Mouse (Mus musculus) hindbrain, postnatal 0 days (tissue): Measurements from ENCODE around the gene Chrng. TPM values are rescaled to one million over a fixed set of nuclear protein-coding genes. Genes with fewer than 3 reads are reported as not detected.

Experiments used
- ATAC-seq: fragments of 200-750 bp; cut with Nextera tagmentation; 2 replicates; pipeline ENCODE4 v1.8.0; 2017; ENCODE audit warnings: mild to moderate bottlenecking, moderate TSS enrichment, moderate library complexity
- DNase-seq: peaks from one replicate; pipeline ENCODE4 v3.0.0-alpha.2; 2015; ENCODE audit warnings: low spot score
- H3K27ac ChIP-seq: fragments of 300-500 bp; sonication (generic); 2 replicates; pipeline ENCODE4 v1.5.1; 2014; ENCODE audit warnings: mild to moderate bottlenecking
- H3K27me3 ChIP-seq: fragments of 300-500 bp; sonication (generic); 2 replicates; pipeline ENCODE4 v1.6.1; 2014; ENCODE audit warnings: low read length, mixed read lengths; ENCODE audit not compliant: insufficient read depth
- H3K36me3 ChIP-seq: fragments of 300-500 bp; sonication (generic); 2 replicates; pipeline ENCODE4 v1.6.1; 2014; ENCODE audit warnings: low read length, mixed read lengths; ENCODE audit not compliant: insufficient read depth
- H3K4me1 ChIP-seq: fragments of 300-500 bp; sonication (generic); 2 replicates; pipeline ENCODE4 v1.6.1; 2014; ENCODE audit warnings: antibody characterized with exemption, low read length, mixed read lengths; ENCODE audit not compliant: insufficient read depth
- H3K4me2 ChIP-seq: fragments of 300-500 bp; sonication (generic); 2 replicates; pipeline ENCODE4 v1.6.1; 2014; ENCODE audit warnings: low read depth, mild to moderate bottlenecking, low read length, moderate library complexity, mixed read lengths
- H3K4me3 ChIP-seq: fragments of 300-500 bp; sonication (generic); 2 replicates; pipeline ENCODE4 v1.5.1; 2014; ENCODE audit warnings: low read length
- H3K9ac ChIP-seq: fragments of 300-500 bp; sonication (generic); replicated peaks from 2 replicates; pipeline ENCODE4 v1.6.1; 2014; ENCODE audit warnings: mild to moderate bottlenecking, low read length, moderate library complexity, mixed read lengths
- H3K9me3 ChIP-seq: fragments of 300-500 bp; sonication (generic); 2 replicates; pipeline ENCODE4 v1.6.1; 2016; ENCODE audit warnings: low read length, mixed read lengths
- CTCF ChIP-seq: IDR thresholded peaks from 2 replicates; pipeline ENCODE4 v1.5.1; 2016; ENCODE audit warnings: antibody characterized with exemption, control low read depth, low read depth
- WGBS: fragments of 180-500 bp; shearing (Covaris S2); extraction: QIAGEN DNeasy Blood & Tissue Kit; methylation state at CpG from one replicate; pipeline ENCODE4 v1.1.7; 2014; 5-methylcytosine and 5-hydroxymethylcytosine counted together
- polyA plus RNA-seq: library from polyadenylated mRNA; unstranded; fragments of >200 nt; fragmentation: Nextera tagmentation; extraction: Ambion mirVana; gene quantifications from 2 replicates; pipeline ENCODE4 v1.2.1, GENCODE M21; 2015
- total RNA-seq: library from RNA; depleted of rRNA; stranded (reverse); fragments of >200 nt; gene quantifications from 2 replicates; pipeline ENCODE4 v1.2.3, GENCODE M21; 2014

The Chrng gene
- total and polyA plus RNA-seq, 2 experiments from 2014 or later: not detected

DNA sequence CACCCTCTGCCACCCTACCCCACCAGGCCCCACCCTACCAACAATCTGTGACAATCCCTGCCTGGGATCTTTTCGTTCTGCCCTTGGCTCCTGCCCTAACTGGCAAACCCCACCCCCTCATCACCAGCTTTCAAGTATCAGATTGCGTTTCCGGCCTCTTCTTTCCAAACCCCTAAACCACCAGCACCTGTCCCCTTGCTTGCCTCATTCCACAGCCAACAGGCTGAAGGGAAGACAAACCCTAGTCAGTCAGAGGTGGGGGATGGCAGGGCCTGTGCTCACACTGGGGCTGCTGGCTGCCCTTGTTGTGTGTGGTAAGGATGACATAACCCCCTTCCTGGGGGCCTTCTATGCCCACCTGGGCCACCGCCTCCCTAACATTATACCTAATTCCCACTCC is 14.0 kb upstream of the Chrng start, which contains the start of gene Chrnd:
Gene Chrnd (plus strand): TSS at position 179 of the 400 bp plus-strand sequence.
- H3K27me3 ChIP-seq: peaks cover 20% of the 10 kb centered on the region; the same call in 1 of the 2 replicates
- no peak within 1 kb of the TSS for H3K4me3 ChIP-seq
- DNase-seq (no peak), ATAC-seq (no peak)
- no peak for TF ChIP-seq CTCF
- 43% methylated on average over 4 of the region's 4 CpGs for WGBS
- H3K4me2 ChIP-seq: no peak within 1 kb of the TSS
- no peaks in the 10 kb centered on the region for H3K36me3 ChIP-seq
- H3K9me3 ChIP-seq: no peaks in the 10 kb centered on the region
- H3K4me1 ChIP-seq: no peaks in the 10 kb centered on the region
- no peak within 1 kb of the TSS for H3K9ac ChIP-seq
- H3K27ac ChIP-seq: no peak within 1 kb of the TSS

GRCm38 (mm10) chr1:87197296-87197695 is 7.2 kb upstream of the Chrng start:
- Histone ChIP-seq H3K9me3 (no peaks in the 10 kb centered on the region), H3K36me3 (no peaks in the 10 kb centered on the region), H3K27ac (no peak overlapping the region), H3K9ac (no peak overlapping the region), H3K4me3 (no peak overlapping the region), H3K4me2 (no peak overlapping the region), H3K27me3 (no peaks in the 10 kb centered on the region), H3K4me1 (no peaks in the 10 kb centered on the region)
- no peak for ATAC-seq
- no peak for DNase-seq
- 67% methylated on average over 9 of the region's 9 CpGs for WGBS
- TF ChIP-seq CTCF: no peak

- DNase-seq (no peak), ATAC-seq (no peak)
- Histone ChIP-seq H3K9me3 (no peaks in the 10 kb centered on the region), H3K9ac (no peak overlapping the region), H3K4me3 (no peak overlapping the region), H3K27ac (no peak overlapping the region), H3K4me2 (no peak overlapping the region), H3K4me1 (no peaks in the 10 kb centered on the region), H3K27me3 (no peaks in the 10 kb centered on the region), H3K36me3 (no peaks in the 10 kb centered on the region)
- 77% methylated on average over 12 of the region's 12 CpGs for WGBS
- no peak for TF ChIP-seq CTCF
Observed at GRCm38 (mm10) chr1:87198119-87199065, 6.1 kb upstream of the Chrng start.

DNA sequence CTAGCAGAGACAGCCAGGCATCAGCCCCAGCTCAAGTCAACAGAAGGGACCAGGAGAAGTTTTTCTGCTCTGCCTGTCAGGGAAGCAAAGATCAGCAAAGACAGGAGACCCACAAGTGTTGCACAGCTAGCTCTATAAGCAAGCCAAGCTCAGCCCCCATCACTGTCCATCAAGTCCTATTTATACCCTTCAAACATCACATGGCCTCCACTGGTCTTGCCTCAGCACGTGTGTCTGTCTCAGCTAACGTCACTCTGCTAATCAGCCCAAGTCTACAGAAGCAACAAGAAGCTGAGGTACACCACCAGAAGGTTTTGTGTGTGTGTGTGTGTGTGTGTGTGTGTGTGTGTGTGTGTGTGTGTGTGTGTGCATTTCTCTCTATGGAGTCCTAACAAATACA is 3.6 kb upstream of the Chrng start:
- no peaks in the 10 kb centered on the region for H3K9me3 ChIP-seq
- no peaks in the 10 kb centered on the region for H3K27me3 ChIP-seq
- H3K36me3 ChIP-seq: no peaks in the 10 kb centered on the region
- no peak overlapping the region for H3K4me2 ChIP-seq
- ATAC-seq (no peak), DNase-seq (no peak)
- no peak overlapping the region for H3K27ac ChIP-seq
- no peak overlapping the region for H3K4me3 ChIP-seq
- no peaks in the 10 kb centered on the region for H3K4me1 ChIP-seq
- WGBS: 53% methylated on average over 2 of the region's 2 CpGs
- no peak overlapping the region for H3K9ac ChIP-seq
- no peak for TF ChIP-seq CTCF

GRCm38 (mm10) chr1:87201848-87202247 is 2.6 kb upstream of the Chrng start:
- Histone ChIP-seq H3K27ac (no peak overlapping the region), H3K9me3 (no peaks in the 10 kb centered on the region), H3K4me1 (no peaks in the 10 kb centered on the region), H3K9ac (no peak overlapping the region), H3K4me3 (no peak overlapping the region), H3K4me2 (no peak overlapping the region), H3K36me3 (no peaks in the 10 kb centered on the region), H3K27me3 (no peaks in the 10 kb centered on the region)
- no peak for TF ChIP-seq CTCF
- WGBS: 18% methylated on average over 1 of the region's 1 CpGs
- ATAC-seq (no peak), DNase-seq (no peak)

DNA sequence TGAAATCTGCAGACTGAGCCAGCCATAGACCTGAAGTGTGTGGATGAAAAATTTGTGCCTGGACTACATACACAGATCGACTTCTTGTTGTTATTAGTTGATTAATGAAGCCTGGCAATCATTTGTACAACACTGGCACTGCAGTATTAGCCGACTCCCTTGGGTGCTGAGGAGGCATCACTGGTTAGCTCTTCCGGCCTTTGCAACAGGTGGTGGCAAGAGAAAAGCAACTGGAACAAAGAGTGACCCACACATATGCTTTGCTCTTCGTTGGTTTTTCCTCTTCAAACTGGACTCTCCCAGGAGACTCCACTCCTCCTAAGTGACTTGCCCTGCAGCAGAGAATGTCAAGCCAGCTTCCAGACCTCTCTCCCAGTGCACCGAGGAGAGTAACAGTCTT is 678 bp upstream of the Chrng start:
- TF ChIP-seq CTCF: no peak
- Histone ChIP-seq H3K4me3 (no peak overlapping the region), H3K36me3 (no peaks in the 10 kb centered on the region), H3K4me2 (no peak overlapping the region), H3K27me3 (no peaks in the 10 kb centered on the region), H3K27ac (no peak overlapping the region), H3K9ac (no peak overlapping the region), H3K4me1 (no peaks in the 10 kb centered on the region), H3K9me3 (no peaks in the 10 kb centered on the region)
- 89% methylated on average over 5 of the region's 5 CpGs for WGBS
- DNase-seq (no peak), ATAC-seq (no peak)

DNA sequence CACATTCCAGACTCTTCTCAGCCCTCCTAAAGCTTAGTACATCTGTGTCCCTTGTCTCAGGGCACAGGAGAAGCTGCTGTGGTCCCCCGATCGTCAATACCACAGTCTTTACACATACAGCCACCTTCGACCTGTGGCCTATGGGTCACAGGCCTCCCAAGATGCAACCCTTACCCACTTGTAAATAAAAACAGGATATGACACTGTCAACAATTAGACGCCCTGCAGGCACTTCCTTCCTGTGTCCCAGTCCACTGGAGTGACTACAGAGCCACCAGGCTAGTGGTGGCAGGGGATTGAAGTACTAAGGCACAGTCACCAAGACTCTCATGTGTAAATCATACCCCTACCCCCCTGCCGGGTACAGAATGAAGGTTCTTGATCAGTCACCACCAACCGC is 581 bp downstream of the Chrng start:
- Histone ChIP-seq H3K27ac (no peak overlapping the region), H3K27me3 (no peaks in the 10 kb centered on the region), H3K9ac (no peak overlapping the region), H3K4me1 (no peaks in the 10 kb centered on the region), H3K9me3 (no peaks in the 10 kb centered on the region), H3K36me3 (no peaks in the 10 kb centered on the region), H3K4me3 (no peak overlapping the region), H3K4me2 (no peak overlapping the region)
- WGBS: 73% methylated on average over 6 of the region's 6 CpGs
- DNase-seq (no peak), ATAC-seq (no peak)
- TF ChIP-seq CTCF: no peak
